Mouse (Mus musculus) heart, embryonic 15.5 days (tissue): ENCODE data around the gene Rnasel. TPM values are rescaled to one million over a fixed set of nuclear protein-coding genes. Genes with fewer than 3 reads are reported as not detected.

Source experiments
- ATAC-seq: fragments of 200-750 bp; cut with Nextera tagmentation; replicated peaks from 2 replicates; pipeline ENCODE4 v1.8.0; 2017; ENCODE audit warnings: low read depth, moderate TSS enrichment; ENCODE audit not compliant: insufficient number of reproducible peaks, insufficient read depth, low FRiP score
- H3K27ac ChIP-seq: fragments of 300-500 bp; sonication (generic); 2 replicates; pipeline ENCODE4 v1.5.1; 2015; ENCODE audit warnings: mild to moderate bottlenecking, inconsistent platforms
- H3K27me3 ChIP-seq: fragments of 300-500 bp; sonication (generic); 2 replicates; pipeline ENCODE4 v1.6.1; 2015; ENCODE audit warnings: inconsistent platforms
- H3K36me3 ChIP-seq: fragments of 300-500 bp; sonication (generic); 2 replicates; pipeline ENCODE4 v1.6.1; 2015; ENCODE audit warnings: mild to moderate bottlenecking, inconsistent platforms
- H3K4me1 ChIP-seq: fragments of 300-500 bp; sonication (generic); replicated peaks from 2 replicates; pipeline ENCODE4 v1.6.1; 2015; ENCODE audit warnings: inconsistent platforms
- H3K4me2 ChIP-seq: fragments of 300-500 bp; sonication (generic); 2 replicates; pipeline ENCODE4 v1.6.1; 2015; ENCODE audit warnings: inconsistent platforms, mild to moderate bottlenecking, moderate library complexity
- H3K4me3 ChIP-seq: fragments of 300-500 bp; sonication (generic); 2 replicates; pipeline ENCODE4 v1.5.1; 2015; ENCODE audit warnings: mild to moderate bottlenecking, inconsistent platforms
- H3K9ac ChIP-seq: fragments of 300-500 bp; sonication (generic); 2 replicates; pipeline ENCODE4 v1.6.1; 2015; ENCODE audit warnings: mild to moderate bottlenecking, inconsistent platforms
- H3K9me3 ChIP-seq: fragments of 300-500 bp; sonication (generic); replicated peaks from 2 replicates; pipeline ENCODE4 v1.6.1; 2016; ENCODE audit warnings: inconsistent platforms
- WGBS: fragments of 180-500 bp; shearing (Covaris S2); methylation state at CpG from one replicate; pipeline ENCODE4 v1.1.7; 2015; ENCODE audit warnings: mixed read lengths; 5-methylcytosine and 5-hydroxymethylcytosine counted together
- polyA plus RNA-seq: library from polyadenylated mRNA; unstranded; fragments of >200 nt; fragmentation: Nextera tagmentation; extraction: Ambion mirVana; gene quantifications from 2 replicates; pipeline ENCODE4 v1.2.1, GENCODE M21; 2015

The Rnasel gene
- 23.4 and 24.3 TPM in 2 replicates for polyA plus RNA-seq

DNA sequence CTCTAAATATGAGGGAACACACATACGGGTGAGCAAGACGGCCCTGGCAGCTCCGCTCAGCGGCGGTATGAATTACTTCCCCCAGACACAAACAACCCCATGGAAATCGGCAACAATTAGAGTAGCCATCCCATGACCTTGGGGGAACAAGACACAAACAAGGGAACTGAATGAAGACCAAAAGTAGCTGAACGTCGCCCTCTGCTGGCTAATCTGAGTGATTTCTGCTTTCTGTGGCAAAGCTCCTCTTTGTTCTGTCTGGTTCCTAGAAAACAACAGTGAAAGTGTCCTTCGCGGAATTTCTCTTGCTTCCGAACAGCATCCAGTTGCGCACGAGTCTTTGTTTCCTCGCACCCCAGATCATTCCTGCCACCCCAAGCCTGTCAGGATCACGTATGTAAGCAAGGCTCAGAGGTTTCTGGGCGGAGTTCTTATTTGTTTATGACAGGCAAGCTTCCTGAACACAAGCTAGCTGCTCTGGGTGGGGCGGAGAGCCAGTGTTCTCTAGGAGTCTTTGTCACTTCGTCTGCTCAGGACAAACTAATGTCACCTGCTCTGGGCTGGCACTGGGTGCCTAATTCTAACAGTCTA, at the start of gene Rnasel:
Rnasel (plus strand) TSS at position 216 of the 591 bp plus-strand sequence.
- Histone ChIP-seq H3K4me2 (peak within 1 kb of the TSS; percentile 66), H3K27ac (peak within 1 kb of the TSS; percentile 88), H3K4me1 (peaks cover 44% of the 10 kb centered on the region), H3K9ac (peak within 1 kb of the TSS; percentile 57), H3K27me3 (no peaks in the 10 kb centered on the region), H3K36me3 (no peaks in the 10 kb centered on the region), H3K9me3 (no peaks in the 10 kb centered on the region), H3K4me3 (peak within 1 kb of the TSS; percentile 50)
- 4% methylated on average over 18 of the region's 18 CpGs for WGBS
- ATAC-seq = peak; percentile 37; the same call in 1 of the 2 replicates

DNA sequence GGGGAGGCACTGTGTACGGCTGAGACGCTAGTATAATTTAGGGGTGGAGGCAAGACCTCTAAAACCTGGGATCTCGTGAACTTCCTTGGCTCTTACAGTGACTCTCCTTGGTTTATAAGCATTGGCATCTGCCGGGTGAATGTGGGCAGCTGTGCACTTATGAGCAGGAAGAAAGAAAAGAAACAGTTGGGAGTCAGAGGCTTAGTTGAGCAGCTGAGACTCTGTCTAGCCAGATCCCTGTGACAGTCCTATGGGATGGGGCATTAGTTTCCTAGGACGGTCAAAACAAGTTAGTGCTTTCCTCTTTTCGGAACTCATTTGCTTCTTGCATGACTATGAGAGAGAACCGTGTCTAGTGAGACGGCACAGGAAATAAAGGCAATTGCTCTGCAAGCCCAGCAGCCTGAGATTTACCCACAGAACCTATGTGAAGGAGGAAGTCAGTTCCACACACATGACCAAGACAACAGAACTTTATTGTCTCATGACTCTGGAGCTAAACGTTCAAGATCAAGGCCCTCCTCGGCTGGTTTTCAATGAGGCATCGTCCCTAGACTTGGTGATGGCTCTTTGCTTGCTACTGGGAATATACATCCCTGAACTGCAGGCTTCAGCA, 48.7 kb upstream of the Rnasel start:
- Histone ChIP-seq H3K9ac (no peak overlapping the region), H3K27ac (no peak overlapping the region), H3K4me1 (peaks cover 19% of the 10 kb centered on the region), H3K36me3 (no peaks in the 10 kb centered on the region), H3K4me3 (no peak overlapping the region), H3K27me3 (no peaks in the 10 kb centered on the region), H3K9me3 (no peaks in the 10 kb centered on the region), H3K4me2 (no peak overlapping the region)
- no peak for ATAC-seq
- 78% methylated on average over 11 of the region's 11 CpGs for WGBS

GRCm38 (mm10) chr1:153701461-153701860, 47.8 kb upstream of the Rnasel start:
- no peaks in the 10 kb centered on the region for H3K9me3 ChIP-seq
- 80% methylated on average over 1 of the region's 1 CpGs for WGBS
- no peak for ATAC-seq
- peaks cover 19% of the 10 kb centered on the region for H3K4me1 ChIP-seq
- no peak overlapping the region for H3K4me3 ChIP-seq
- H3K27me3 ChIP-seq = no peaks in the 10 kb centered on the region
- H3K36me3 ChIP-seq = no peaks in the 10 kb centered on the region
- no peak overlapping the region for H3K4me2 ChIP-seq
- H3K27ac ChIP-seq = no peak overlapping the region
- no peak overlapping the region for H3K9ac ChIP-seq

GRCm38 (mm10) chr1:153702166-153702852, 46.9 kb upstream of the Rnasel start:
- Histone ChIP-seq H3K4me2 (no peak overlapping the region), H3K4me1 (peaks cover 19% of the 10 kb centered on the region), H3K27me3 (no peaks in the 10 kb centered on the region), H3K9ac (no peak overlapping the region), H3K27ac (no peak overlapping the region), H3K9me3 (no peaks in the 10 kb centered on the region), H3K36me3 (no peaks in the 10 kb centered on the region), H3K4me3 (no peak overlapping the region)
- WGBS = 72% methylated on average over 8 of the region's 8 CpGs
- ATAC-seq = no peak

DNA sequence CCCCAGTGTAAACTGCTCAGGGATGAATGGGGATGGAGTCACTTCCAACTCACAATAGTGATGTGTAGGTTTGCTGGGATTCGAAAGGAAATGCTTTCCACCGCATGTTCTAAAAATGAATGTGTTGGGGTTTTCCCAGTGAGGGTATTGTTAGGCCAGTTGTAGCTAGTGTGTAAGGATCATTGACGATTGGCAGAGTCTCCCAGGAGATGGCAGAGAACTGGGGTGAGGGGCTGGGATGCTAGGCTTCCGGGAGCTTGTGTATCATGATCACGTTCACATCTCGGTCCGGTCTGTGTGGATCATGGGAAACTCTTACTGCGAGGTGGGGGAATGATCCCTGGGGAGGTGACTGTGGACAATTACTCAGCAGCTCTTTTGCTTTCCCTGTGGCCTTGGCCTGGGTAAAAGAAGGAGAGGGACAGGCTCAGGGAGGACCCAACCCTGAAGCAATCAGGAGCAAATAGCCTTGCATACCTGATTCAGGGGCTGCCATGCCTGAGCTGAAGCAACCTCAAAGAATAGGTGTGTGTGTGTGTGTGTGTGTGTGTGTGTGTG, 46.3 kb upstream of the Rnasel start:
- Histone ChIP-seq H3K27me3 (no peaks in the 10 kb centered on the region), H3K4me3 (no peak overlapping the region), H3K27ac (no peak overlapping the region), H3K9ac (no peak overlapping the region), H3K4me1 (peaks cover 19% of the 10 kb centered on the region), H3K9me3 (no peaks in the 10 kb centered on the region), H3K36me3 (no peaks in the 10 kb centered on the region), H3K4me2 (no peak overlapping the region)
- WGBS = 67% methylated on average over 8 of the region's 8 CpGs
- peak; percentile 19; the same call in 1 of the 2 replicates for ATAC-seq

- ATAC-seq = 0 out of 2 replicates have a peak, but pooled peaks have one; percentile 11
- Histone ChIP-seq H3K27me3 (no peaks in the 10 kb centered on the region), H3K27ac (no peak overlapping the region), H3K36me3 (no peaks in the 10 kb centered on the region), H3K4me1 (peaks cover 19% of the 10 kb centered on the region), H3K4me3 (no peak overlapping the region), H3K4me2 (peak overlapping the region; percentile 32), H3K9ac (no peak overlapping the region), H3K9me3 (no peaks in the 10 kb centered on the region)
- 18% methylated on average over 12 of the region's 12 CpGs for WGBS
These were observed 45.7 kb upstream of the Rnasel start for GRCm38 (mm10) chr1:153703445-153703991.

GRCm38 (mm10) chr1:153704174-153704573, 45.1 kb upstream of the Rnasel start:
- no peak overlapping the region for H3K9ac ChIP-seq
- H3K27ac ChIP-seq = no peak overlapping the region
- no peaks in the 10 kb centered on the region for H3K27me3 ChIP-seq
- peak overlapping the region; percentile 32; the same call in 1 of the 2 replicates for H3K4me2 ChIP-seq
- ATAC-seq = no peak
- WGBS = 27% methylated on average over 7 of the region's 7 CpGs
- no peaks in the 10 kb centered on the region for H3K36me3 ChIP-seq
- no peak overlapping the region for H3K4me3 ChIP-seq
- H3K4me1 ChIP-seq = peaks cover 19% of the 10 kb centered on the region
- no peaks in the 10 kb centered on the region for H3K9me3 ChIP-seq

GRCm38 (mm10) chr1:153704996-153705395, 44.2 kb upstream of the Rnasel start:
- Histone ChIP-seq H3K27me3 (no peaks in the 10 kb centered on the region), H3K9me3 (no peaks in the 10 kb centered on the region), H3K4me2 (no peak overlapping the region), H3K36me3 (no peaks in the 10 kb centered on the region), H3K9ac (no peak overlapping the region), H3K4me3 (no peak overlapping the region), H3K4me1 (peaks cover 19% of the 10 kb centered on the region), H3K27ac (no peak overlapping the region)
- ATAC-seq = no peak
- WGBS = 53% methylated on average over 3 of the region's 3 CpGs

- H3K4me2 ChIP-seq = no peak overlapping the region
- H3K4me1 ChIP-seq = peaks cover 8% of the 10 kb centered on the region
- no peak overlapping the region for H3K9ac ChIP-seq
- no peaks in the 10 kb centered on the region for H3K9me3 ChIP-seq
- no peak overlapping the region for H3K27ac ChIP-seq
- ATAC-seq = no peak
- no peaks in the 10 kb centered on the region for H3K27me3 ChIP-seq
- H3K36me3 ChIP-seq = no peaks in the 10 kb centered on the region
- WGBS = 78% methylated on average over 5 of the region's 5 CpGs
- no peak overlapping the region for H3K4me3 ChIP-seq
These were observed 40.6 kb upstream of the Rnasel start for GRCm38 (mm10) chr1:153708626-153709025.

- no peak overlapping the region for H3K27ac ChIP-seq
- ATAC-seq = no peak
These were observed 39.8 kb upstream of the Rnasel start for GRCm38 (mm10) chr1:153709451-153709850.

More at GRCm38 (mm10) chr1:153709451-153709850, 39.8 kb upstream of the Rnasel start:
- Histone ChIP-seq H3K36me3 (no peaks in the 10 kb centered on the region), H3K4me1 (no peaks in the 10 kb centered on the region; the same call in 1 of the 2 replicates), H3K9ac (no peak overlapping the region), H3K4me3 (no peak overlapping the region), H3K27me3 (no peaks in the 10 kb centered on the region), H3K9me3 (no peaks in the 10 kb centered on the region), H3K4me2 (no peak overlapping the region)
- WGBS = 50% methylated on average over 5 of the region's 5 CpGs
